Mouse (Mus musculus): ENCODE measurements around the gene Vmn1r43.
"Not testable (repeated sequence)": the region's sequence is repeated elsewhere in the genome, so short reads cannot be mapped to it uniquely, and the experiment has no call there.

Vmn1r43 gene

DNA sequence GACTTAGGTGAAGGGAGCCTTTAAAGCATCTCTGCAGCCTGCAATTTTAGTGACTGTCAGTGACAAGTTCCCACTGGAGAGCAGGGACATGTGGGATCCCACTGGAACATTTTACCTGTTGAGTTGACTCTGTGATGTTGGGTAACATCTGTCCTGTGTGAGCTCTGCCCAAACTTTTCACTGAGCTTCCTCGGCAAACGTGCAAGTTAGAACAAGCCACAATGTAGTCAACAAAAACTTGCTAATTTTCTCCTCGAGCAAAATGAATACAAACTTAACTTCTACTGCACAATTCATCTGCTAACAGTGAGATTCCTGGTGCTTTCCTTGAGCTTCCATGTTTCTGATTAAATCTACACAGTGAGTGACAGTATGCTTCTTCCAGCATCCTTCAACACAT is at the start of gene Vmn1r43, which contains the start of gene Vmn1r42:
Gene Vmn1r43 (minus strand): TSS at position 101 of the 400 bp plus-strand sequence.
Gene Vmn1r42 (minus strand): TSS at position 101 of the 400 bp plus-strand sequence.
- not testable (repeated sequence) for DNase-seq (ENCODE audit: low spot score in 2 of 2)

DNA sequence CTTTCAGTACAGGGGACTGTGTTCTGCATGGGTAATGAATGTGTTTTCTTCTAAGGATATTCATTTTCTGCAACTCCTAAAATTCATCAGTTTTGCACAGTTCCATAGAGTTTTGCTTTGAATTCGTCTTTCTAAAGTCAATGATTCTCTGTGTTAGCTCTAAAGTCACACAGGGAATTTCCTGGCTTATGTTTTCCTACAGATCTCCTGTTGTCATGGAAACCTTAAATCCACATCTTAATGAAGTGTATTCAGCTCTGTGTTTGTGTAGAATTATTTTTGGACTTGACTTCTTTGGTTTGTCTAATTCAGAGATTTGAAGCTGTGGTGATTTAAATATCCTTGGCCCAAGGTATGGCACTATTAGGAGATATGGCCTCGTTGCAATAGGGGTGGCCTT is 7.6 kb upstream of the Vmn1r43 start:
- DNase-seq (ENCODE audit: low spot score in 2 of 2) = no peak

DNA sequence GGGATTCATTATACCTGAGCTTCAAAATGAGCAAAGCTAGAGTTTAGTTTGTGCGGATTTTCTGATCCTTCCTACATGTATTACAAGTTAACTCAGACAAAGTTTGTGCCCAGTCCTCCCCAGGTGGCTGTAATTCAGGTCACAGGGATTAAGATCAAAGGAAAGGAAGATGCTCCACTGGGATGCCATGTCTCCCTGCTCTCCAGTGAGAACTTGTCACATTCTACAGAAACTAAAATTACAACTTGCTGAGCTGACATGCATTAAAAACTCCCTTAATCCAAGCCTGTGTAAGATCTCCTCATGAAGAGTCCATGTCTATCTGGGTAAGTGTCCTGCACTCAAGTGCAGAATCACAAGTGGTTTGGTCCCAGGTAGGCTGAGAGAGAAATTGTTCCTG is 7.1 kb upstream of the Vmn1r43 start, which contains the start of gene Vmn1r44:
Gene Vmn1r44 (plus strand): TSS at position 301 of the 400 bp plus-strand sequence.
- DNase-seq (ENCODE audit: low spot score in 2 of 2) = no peak

DNA sequence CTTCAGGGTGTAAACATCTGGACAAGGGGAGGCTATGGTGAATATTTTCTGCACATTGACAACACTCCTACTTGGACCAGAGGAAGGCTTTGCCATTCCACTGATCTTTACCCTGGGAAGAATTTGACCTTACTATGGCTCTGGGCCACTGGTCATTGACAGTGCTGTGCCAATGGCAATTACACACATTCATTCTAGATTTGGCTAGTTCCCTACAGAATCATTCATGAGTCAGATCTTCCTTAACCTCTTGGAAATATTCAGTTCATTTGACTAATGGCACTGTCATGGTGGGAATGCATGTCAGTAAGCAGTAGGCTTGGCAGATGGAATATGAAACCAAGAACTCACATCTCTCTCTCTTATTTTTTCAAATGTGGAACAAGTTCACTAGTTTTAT is 4.7 kb upstream of the Vmn1r43 start:
- DNase-seq (ENCODE audit: low spot score in 2 of 2) = no peak

DNA sequence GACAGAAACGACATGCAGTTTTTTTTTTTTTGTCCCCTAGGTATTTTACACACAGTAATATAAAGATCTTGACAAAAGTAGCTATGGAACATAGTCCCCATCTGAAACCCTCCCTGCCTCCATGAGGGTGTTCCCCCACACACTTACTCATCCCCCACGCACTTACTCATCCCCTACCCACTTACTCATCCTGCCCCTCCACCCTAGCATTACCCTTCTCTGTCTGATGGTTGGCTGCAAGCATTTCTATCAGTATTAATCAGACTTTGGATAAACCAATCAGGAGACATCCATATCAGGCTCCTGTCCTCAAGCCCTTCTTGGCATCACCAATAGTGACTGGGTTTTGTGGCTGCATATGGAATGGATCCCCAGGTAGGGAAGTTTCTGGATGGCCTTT is 750 bp upstream of the Vmn1r43 start:
- no peak for DNase-seq (ENCODE audit: low spot score in 2 of 2)

DNA sequence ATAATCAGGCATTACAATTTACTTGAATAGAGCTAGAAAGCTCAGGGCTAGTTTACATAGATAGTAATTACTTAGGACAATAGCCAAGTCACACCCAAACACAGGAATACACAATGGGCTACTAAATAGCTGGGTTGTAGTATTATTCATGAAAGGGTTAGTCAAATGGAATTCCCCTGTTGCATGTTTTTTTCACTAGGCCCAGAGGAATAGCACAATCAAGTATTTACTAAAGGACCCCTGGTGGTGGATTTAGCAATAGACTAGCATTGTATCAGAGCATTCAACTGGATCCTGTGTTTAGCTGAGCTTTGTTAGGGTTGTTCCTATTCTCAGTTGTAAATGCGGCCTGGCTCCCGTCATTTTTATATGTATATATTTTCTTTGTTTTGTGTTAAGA is 8.2 kb downstream of the Vmn1r43 start:
- DNase-seq (ENCODE audit: low spot score in 2 of 2) = no peak

DNA sequence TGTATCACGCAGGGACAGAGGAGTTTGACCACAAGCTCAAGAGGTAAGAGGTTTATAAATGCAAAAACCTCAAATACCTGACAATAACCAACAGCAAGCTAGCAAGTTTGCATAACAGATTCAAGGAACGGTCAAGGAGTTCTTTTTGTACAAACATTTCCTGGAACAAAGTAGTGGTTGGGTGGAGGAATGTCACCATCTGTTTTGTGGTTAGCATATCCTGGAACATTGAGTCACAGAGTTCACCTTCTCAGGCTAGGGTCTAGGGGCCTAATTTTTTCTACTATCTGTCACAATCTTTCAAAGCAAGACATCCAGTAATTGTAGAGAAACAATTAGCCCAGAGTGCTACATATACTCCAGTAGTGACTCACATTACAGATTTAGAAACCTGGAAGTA is 8.9 kb downstream of the Vmn1r43 start:
- DNase-seq (ENCODE audit: low spot score in 2 of 2) = no peak

DNA sequence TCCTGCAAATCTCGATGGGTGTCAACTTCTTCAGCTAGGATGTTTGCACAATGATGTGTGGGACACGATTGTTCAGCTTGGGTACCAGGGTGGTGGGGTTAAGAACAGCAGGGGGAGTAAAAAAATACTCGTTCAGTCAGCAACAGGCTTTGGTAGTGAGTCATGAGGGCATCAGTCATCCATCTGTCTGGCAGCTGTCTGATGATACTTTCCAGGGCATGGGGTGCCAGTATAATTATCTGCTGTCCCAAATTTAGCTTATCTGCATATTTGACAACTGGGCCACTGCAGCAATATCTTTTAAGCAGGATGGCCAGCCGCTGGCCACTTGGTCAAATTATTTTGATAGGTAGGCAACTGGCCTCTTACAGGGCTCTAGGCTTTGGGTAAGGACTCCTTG is 12.4 kb downstream of the Vmn1r43 start:
- DNase-seq (ENCODE audit: low spot score in 2 of 2) = no peak

DNA sequence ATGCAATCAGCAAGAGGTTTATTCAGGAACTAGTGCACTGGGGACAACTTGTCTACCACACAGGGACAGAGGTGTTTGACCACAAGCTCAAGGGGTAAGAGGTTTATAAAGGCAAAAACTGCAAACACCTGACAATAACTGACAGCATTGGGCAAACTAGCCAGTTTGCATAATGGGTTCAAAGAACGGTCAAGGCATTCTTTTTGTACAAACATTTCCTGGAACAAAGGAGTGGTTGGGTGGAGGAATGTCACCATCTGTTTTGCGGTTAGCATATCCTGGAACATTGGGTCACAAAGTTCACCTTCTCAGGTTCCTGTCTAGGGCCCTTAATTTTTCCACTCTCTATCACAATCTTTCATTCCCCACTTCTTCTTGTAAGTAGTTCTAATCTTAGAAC is 16.4 kb downstream of the Vmn1r43 start:
- no peak for DNase-seq (ENCODE audit: low spot score in 2 of 2)

DNA sequence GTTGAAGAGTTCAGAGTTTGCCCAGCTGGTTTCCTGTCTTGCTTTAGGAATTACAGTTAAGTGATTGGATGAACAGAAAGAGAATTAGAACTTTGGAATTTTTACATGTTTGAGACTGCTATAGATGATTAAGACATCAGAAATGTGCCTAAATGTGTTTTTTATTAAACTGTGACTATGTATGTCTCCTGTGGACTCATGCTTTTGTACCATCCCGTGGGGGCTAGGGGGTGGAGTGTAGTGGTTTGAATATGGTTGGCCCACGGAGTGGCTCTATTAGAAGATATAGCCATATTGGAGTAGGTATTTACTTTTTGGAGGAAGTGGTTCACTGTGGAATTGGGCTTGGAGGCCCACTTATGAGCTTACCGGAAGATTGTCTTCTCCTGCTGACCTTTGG is 18.7 kb downstream of the Vmn1r43 start:
- no peak for DNase-seq (ENCODE audit: low spot score in 2 of 2)
